Mouse (Mus musculus) olfactory bulb, adult 2 months (tissue): ENCODE results near the gene Uspl1.

Source experiments
- CTCF ChIP-seq: fragments of 200-500 bp; IDR thresholded peaks from 2 replicates; pipeline ENCODE4 v1.5.1; 2012; ENCODE audit warnings: low read depth, mild to moderate bottlenecking, low read length, moderate library complexity; ENCODE audit not compliant: insufficient read depth
- POLR2A ChIP-seq: fragments of 200-500 bp; IDR thresholded peaks from 2 replicates; pipeline ENCODE4 v1.6.1; 2012; ENCODE audit warnings: mild to moderate bottlenecking, low read depth, low read length, moderate library complexity; ENCODE audit not compliant: insufficient read depth

- no peak for TF ChIP-seq POLR2A
- TF ChIP-seq CTCF, result no peak
These were observed 48.4 kb upstream of the Uspl1 start for GRCm38 (mm10) chr5:149135455-149136354.
